Mouse (Mus musculus) frontal cortex, adult (tissue): Measurements from ENCODE around the gene Apc2.
A peak's percentile ranks its signal among the peaks of the same experiment; 100 is the strongest.
"Not testable (repeated sequence)": the region's sequence is repeated elsewhere in the genome, so short reads cannot be mapped to it uniquely, and the experiment has no call there.

Experiments
- ATAC-seq: cut with Nextera tagmentation; 2 replicates; pipeline ENCODE4 v1.9.2; 2017; ENCODE audit warnings: mild to moderate bottlenecking, moderate library complexity, mixed read lengths; ENCODE audit not compliant: low TSS enrichment

Apc2 gene

DNA sequence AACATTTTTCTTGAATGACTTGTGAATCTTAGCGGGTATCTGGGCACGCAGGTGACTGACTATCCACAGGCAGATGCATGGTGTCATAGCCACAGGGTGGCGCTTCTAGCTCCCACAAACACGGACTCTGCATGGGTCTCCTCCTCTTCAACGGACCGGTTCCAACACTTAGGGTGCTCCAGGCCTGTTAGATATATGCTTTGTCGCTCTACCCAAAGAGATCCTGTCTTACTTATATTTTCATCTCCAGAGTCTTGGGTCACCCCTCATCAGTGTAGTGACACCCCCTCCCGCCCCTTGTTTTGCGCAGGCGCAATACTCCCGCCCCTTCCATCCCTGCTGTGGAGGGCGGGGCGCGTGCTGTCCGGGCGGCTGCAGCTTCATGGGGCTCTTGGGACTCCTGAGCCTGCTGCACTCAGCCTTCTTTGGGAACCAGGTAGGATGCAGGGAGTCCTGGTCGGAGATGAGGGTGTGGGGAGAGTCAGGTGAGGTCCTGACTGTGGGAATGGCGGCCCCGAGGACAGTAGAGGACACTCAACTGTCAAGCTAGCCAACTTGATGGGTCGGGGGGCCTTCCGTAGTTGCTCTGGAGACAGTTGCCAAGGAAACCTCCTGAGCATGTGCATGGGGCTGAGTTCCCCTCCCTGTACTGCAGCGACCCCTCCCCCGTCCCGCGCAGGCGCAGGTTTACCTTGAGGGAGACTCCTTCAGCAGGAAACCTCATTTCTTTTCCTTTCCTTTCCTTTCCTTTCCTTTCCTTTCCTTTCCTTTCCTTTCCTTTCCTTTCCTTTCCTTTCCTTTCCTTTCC is at the start of gene Apc2:
Apc2 (plus strand) TSS at position 360 of the 808 bp plus-strand sequence.
- peak; percentile 42 for ATAC-seq

DNA sequence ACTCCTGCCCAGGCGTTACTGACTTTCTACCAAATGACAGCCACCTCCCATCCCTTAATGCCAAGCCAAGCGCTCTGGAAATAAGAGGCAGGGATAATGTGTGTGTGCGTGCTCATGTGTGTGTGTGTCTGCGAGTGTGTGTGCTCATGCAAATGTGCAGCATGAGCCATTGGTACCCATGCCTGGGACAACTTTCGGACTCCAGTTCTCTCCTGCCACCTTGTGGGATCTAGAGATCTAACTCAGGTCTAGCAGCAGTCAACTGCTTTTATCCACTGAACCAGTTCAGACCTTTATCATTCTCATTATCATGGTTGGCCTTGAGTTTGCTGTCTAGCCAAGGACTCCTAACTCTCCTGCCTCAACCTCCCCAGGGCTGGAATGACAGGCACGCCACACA is 47.9 kb upstream of the Apc2 start:
- ATAC-seq, result no peak

- ATAC-seq, result not testable (repeated sequence)
These were observed 47.3 kb upstream of the Apc2 start for GRCm38 (mm10) chr10:80248437-80248836.

DNA sequence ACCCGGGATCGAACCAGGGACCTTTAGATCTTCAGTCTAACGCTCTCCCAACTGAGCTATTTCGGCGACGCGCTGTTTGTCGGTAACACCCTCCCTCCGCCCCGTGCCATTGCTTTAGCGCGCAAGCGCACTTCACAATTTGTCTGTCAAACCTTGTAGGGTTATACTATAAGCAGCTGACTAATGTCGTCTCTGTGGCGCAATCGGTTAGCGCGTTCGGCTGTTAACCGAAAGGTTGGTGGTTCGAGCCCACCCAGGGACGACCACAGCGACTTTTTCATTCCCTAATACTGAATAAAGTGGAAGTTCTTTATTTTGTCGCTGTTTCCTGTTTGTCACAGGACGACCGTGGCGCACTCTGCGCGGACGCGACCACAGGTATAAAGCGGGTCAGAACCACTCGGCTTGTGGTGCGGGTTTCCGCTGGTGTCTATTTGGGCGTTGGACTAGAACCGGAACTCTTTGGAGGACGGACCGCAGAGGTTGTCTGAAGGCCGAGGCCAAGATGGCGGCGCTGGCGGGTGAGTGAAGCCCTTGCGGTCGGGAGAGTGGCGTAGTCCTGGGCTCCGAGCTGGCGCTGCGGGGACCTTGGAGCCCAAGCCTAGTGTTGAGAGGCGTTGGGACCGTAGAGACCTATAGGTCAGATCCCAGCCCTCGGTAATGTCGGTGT is 46.7 kb upstream of the Apc2 start, which contains the start of gene Ndufs7:
Ndufs7 (plus strand) TSS at position 151 of the 670 bp plus-strand sequence.
- ATAC-seq, result peak; percentile 75

DNA sequence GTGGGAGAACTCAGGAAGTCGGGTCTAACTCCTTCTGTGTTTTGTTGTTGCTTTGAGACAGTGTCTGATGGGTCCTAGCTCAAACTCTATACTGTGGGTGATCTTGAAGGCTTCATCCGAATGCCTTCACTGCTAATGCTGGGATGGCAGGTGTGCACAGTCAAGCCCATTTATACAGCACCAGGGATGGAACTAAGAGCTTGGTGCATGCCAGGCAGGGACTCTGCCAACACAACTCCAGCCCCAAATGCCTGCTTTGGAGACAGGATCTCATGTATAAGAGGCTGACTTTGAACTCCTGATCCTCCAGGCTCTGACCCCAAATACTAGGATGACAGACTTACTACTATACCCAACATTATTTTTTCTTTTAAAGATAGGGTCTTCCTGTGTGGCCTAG is 45.7 kb upstream of the Apc2 start:
- no peak for ATAC-seq

GRCm38 (mm10) chr10:80250573-80250972 is 45.2 kb upstream of the Apc2 start:
- ATAC-seq, result no peak

- ATAC-seq, result no peak
These were observed 43.8 kb upstream of the Apc2 start for GRCm38 (mm10) chr10:80252011-80252410.

- ATAC-seq, result no peak
These were observed 43.1 kb upstream of the Apc2 start for GRCm38 (mm10) chr10:80252493-80253274.

DNA sequence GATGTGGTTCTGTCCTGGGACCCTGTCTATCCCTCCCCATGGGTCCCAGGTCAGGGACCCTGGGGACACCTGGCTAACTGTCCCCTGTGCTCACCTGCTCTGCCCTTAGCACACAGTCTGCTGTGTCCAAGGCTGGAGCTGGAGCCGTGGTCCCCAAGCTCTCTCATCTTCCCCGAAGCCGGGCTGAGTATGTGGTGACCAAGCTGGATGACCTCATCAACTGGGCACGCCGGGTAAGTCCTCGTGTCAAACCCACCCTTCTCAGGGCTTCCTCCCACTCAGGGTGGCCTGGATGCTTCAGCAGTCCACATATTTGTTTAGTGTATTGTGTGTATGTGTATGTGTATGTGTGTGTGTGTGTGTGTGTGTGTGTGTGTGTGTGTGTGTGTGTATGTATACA is 42.2 kb upstream of the Apc2 start:
- no peak for ATAC-seq

- no peak for ATAC-seq
These were observed 41.2 kb upstream of the Apc2 start for GRCm38 (mm10) chr10:80254331-80255297.

- ATAC-seq, result no peak
These were observed 39.8 kb upstream of the Apc2 start for GRCm38 (mm10) chr10:80255881-80256535.

DNA sequence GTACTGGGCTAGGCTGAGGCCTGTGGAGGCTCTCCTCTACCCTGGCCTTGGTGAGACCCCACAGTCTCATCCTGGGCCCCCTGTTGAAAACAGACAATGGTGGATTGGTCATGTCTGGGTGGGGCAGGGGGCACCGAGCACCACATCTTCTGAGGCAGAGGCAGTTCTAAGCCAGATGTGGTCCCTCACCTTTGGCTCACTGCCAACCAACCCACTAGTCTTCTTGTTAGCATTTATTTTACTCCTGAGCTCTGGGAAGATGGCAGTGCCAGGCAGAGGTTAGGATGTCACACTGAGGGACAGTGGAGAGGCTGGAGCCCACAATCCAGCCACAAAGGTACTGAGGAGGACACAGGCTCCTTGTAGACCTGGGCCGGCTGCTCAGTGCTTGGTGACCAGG is 37.8 kb upstream of the Apc2 start:
- ATAC-seq, result no peak

DNA sequence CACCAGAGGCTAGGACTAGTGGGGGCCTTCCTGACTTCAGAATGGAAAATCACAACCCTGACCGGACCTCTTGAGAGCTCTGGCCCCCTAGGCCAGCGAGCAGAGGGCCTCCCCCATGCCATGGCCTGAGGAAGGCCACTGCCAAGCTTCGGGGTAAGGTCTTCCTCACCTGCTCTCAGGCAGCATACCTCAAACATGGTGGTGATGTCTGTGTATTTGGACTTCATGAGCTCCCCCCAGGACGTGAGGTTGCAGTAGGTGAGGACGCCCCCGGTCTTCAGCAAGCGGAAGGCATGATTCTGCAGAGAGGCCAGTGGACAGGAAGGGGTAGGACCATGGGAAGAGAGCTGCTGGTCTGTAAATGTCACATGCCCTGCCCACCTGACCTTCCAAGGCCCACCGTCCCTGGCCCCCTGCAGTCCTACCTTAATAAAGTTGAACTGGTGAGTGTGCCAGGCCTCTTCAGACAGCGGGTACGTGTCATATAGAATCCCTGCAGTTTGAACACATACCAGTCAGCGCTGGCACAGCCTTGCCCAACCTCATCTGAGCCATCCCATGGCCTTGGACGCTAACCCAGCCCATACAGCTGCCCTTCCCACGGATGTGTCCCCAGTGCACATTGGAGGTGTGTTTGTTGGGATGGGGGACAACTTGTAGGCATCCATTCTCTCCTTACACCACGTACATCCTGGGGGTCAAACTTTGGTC is 36.9 kb upstream of the Apc2 start:
- ATAC-seq, result no peak

GRCm38 (mm10) chr10:80259463-80259805 is 36.3 kb upstream of the Apc2 start:
- no peak for ATAC-seq

- 0 out of 2 replicates have a peak, but pooled peaks have one; percentile 5 for ATAC-seq
These were observed 35.7 kb upstream of the Apc2 start for GRCm38 (mm10) chr10:80259861-80260641.

GRCm38 (mm10) chr10:80260642-80261584 is 34.9 kb upstream of the Apc2 start, which contains the start of the genes Gamt and Dazap1:
Gene Gamt, minus strand, starts transcription at chr10:80261012.
Gene Dazap1, plus strand, starts transcription at chr10:80261486.
- peak; percentile 38 for ATAC-seq

- peak; percentile 34 for ATAC-seq
These were observed 34.2 kb upstream of the Apc2 start for GRCm38 (mm10) chr10:80261585-80261968.

GRCm38 (mm10) chr10:80262169-80262568 is 33.6 kb upstream of the Apc2 start:
- ATAC-seq, result no peak
